Mouse (Mus musculus): ENCODE data around the gene C2cd4c. TPM values are rescaled to one million over a fixed set of nuclear protein-coding genes. Genes with fewer than 3 reads are reported as not detected.

C2cd4c gene
- total and polyA plus RNA-seq, 2 experiments from 2014 or later: not detected

DNA sequence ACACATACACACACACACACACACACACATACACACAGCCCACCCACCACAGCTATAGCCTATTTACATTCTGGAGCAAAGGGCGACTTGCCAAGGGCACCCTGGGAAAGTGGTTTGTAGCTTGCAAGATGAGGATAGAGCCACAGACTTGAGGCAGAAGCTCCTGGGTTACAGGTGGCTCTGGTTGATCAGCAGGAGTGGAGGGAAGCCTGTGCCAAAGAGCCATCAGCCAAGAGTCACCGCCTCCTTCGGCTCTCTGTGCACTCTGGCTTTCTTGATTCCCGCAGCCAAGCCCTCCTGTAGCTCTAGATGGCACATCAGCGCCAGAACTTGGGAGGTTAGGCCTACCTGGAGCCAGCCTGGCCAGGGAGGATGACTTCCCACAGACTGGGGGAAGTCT, 2.5 kb downstream of the C2cd4c start:
- no peak overlapping the region for H3K27ac ChIP-seq (ENCODE audit: low read depth)
- H3K36me3 ChIP-seq (replicated peaks; ENCODE audit: control insufficient read depth, insufficient read depth, low read length): no peaks in the 10 kb centered on the region
- no peaks in the 10 kb centered on the region for H3K9me3 ChIP-seq (replicated peaks; ENCODE audit: control insufficient read depth, low read length)
- no peak overlapping the region for H3K4me3 ChIP-seq (ENCODE audit: low read depth, low read length)
- H3K27me3 ChIP-seq (ENCODE audit: control insufficient read depth, insufficient read depth, low read length): peaks cover 36% of the 10 kb centered on the region
- no peak overlapping the region for H3K4me2 ChIP-seq (ENCODE audit: low read depth, low read length)
- DNase-seq (ENCODE audit: low spot score) (no peak), ATAC-seq (ENCODE audit: insufficient read depth, low read depth) (no peak)
- peaks cover 13% of the 10 kb centered on the region; the same call in 1 of the 2 replicates for H3K4me1 ChIP-seq (ENCODE audit: control insufficient read depth, insufficient read depth)
- H3K9ac ChIP-seq (replicated peaks; ENCODE audit: low read depth, low read length): no peak overlapping the region
- 27% methylated on average over 5 of the region's 5 CpGs for WGBS
- TF ChIP-seq EP300 (IDR thresholded peaks at IDR 0.05; ENCODE audit: low read depth): no peak
- no peak for TF ChIP-seq CTCF (IDR thresholded peaks at IDR 0.05; ENCODE audit: low read depth)

DNA sequence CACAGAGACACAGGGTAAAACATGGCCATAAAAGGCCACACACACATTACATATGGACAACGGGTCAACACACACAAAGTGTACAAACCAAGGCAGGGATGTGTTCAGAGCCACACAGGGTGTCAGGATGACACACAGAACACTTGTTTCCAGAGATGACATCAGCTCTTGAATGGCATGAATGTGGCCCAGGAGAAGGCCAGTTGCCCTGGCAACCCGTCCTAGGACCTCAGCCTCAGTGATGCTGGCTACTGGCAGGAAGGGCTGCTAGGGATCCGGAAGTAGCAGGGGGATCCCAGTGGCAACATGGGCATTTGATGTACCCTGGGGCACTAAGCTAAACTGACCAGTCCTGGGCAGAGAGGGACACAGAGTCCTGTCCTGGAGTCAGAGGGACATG, 4.5 kb downstream of the C2cd4c start:
- H3K9ac ChIP-seq (replicated peaks; ENCODE audit: low read depth, low read length): no peak overlapping the region
- peaks cover 26% of the 10 kb centered on the region for H3K27me3 ChIP-seq (ENCODE audit: control insufficient read depth, insufficient read depth, low read length)
- TF ChIP-seq EP300 (IDR thresholded peaks at IDR 0.05; ENCODE audit: low read depth) (no peak), CTCF (IDR thresholded peaks at IDR 0.05; ENCODE audit: low read depth) (no peak)
- ATAC-seq (ENCODE audit: insufficient read depth, low read depth) (no peak), DNase-seq (ENCODE audit: low spot score) (no peak)
- WGBS: 68% methylated on average over 3 of the region's 3 CpGs
- H3K36me3 ChIP-seq (replicated peaks; ENCODE audit: control insufficient read depth, insufficient read depth, low read length): no peaks in the 10 kb centered on the region
- no peak overlapping the region for H3K4me2 ChIP-seq (ENCODE audit: low read depth, low read length)
- peaks cover 13% of the 10 kb centered on the region; the same call in 1 of the 2 replicates for H3K4me1 ChIP-seq (ENCODE audit: control insufficient read depth, insufficient read depth)
- H3K27ac ChIP-seq (ENCODE audit: low read depth): no peak overlapping the region
- H3K9me3 ChIP-seq (replicated peaks; ENCODE audit: control insufficient read depth, low read length): no peaks in the 10 kb centered on the region
- no peak overlapping the region for H3K4me3 ChIP-seq (ENCODE audit: low read depth, low read length)

DNA sequence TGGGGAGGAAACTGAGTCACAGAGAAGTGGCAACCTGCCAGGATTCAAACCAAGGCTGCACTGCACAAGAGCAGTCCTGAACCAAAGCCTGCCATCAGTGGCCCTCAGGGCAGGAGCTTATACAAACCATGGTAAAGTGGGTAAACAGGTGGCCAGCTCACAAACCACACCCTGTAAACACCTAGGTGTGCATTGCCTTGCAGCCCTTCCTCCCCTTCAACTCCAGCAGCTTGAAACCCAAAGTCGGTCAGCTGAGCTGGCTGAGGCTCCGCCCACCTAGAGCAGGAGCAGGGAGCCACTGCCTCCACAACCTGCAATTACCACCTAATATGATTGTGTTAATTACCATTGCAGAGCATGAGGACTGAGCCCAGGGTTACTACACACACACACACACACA, 5.9 kb downstream of the C2cd4c start:
- no peak overlapping the region for H3K4me3 ChIP-seq (ENCODE audit: low read depth, low read length)
- 37% methylated on average over 2 of the region's 2 CpGs for WGBS
- DNase-seq (ENCODE audit: low spot score) (no peak), ATAC-seq (ENCODE audit: insufficient read depth, low read depth) (no peak)
- no peak overlapping the region for H3K27ac ChIP-seq (ENCODE audit: low read depth)
- H3K36me3 ChIP-seq (replicated peaks; ENCODE audit: control insufficient read depth, insufficient read depth, low read length): no peaks in the 10 kb centered on the region
- H3K4me2 ChIP-seq (ENCODE audit: low read depth, low read length): no peak overlapping the region
- H3K9ac ChIP-seq (replicated peaks; ENCODE audit: low read depth, low read length): no peak overlapping the region
- TF ChIP-seq CTCF (IDR thresholded peaks at IDR 0.05; ENCODE audit: low read depth): no peak
- no peak for TF ChIP-seq EP300 (IDR thresholded peaks at IDR 0.05; ENCODE audit: low read depth)
- peaks cover 9% of the 10 kb centered on the region; the same call in 1 of the 2 replicates for H3K4me1 ChIP-seq (ENCODE audit: control insufficient read depth, insufficient read depth)
- no peaks in the 10 kb centered on the region for H3K9me3 ChIP-seq (replicated peaks; ENCODE audit: control insufficient read depth, low read length)
- H3K27me3 ChIP-seq (ENCODE audit: control insufficient read depth, insufficient read depth, low read length): peaks cover 12% of the 10 kb centered on the region

DNA sequence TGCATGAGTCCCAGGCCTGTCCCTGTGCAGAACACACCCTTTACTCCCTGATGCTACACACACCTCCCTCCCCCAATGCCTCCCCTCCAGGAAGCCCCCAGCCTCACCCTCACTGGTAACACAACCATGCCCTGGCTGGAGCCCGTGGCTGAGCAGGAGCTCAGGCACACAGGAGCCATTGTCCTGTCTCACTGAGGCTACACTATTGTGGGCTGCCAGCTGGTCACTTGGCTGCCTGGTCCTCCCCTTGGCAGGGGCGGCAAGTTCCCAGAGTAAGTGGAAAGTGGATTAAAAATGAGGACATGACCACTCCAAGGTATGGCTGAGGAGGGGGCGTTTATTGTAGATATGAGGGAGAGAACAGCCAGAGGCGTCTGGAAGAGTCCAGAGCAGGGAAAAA, 7.3 kb downstream of the C2cd4c start:
- no peak overlapping the region for H3K4me3 ChIP-seq (ENCODE audit: low read depth, low read length)
- no peak overlapping the region for H3K27ac ChIP-seq (ENCODE audit: low read depth)
- no peaks in the 10 kb centered on the region for H3K9me3 ChIP-seq (replicated peaks; ENCODE audit: control insufficient read depth, low read length)
- no peak overlapping the region for H3K4me2 ChIP-seq (ENCODE audit: low read depth, low read length)
- no peaks in the 10 kb centered on the region for H3K4me1 ChIP-seq (ENCODE audit: control insufficient read depth, insufficient read depth)
- DNase-seq (ENCODE audit: low spot score) (no peak), ATAC-seq (ENCODE audit: insufficient read depth, low read depth) (no peak)
- WGBS: 66% methylated on average over 4 of the region's 4 CpGs
- H3K36me3 ChIP-seq (replicated peaks; ENCODE audit: control insufficient read depth, insufficient read depth, low read length): no peaks in the 10 kb centered on the region
- H3K27me3 ChIP-seq (ENCODE audit: control insufficient read depth, insufficient read depth, low read length): no peaks in the 10 kb centered on the region
- H3K9ac ChIP-seq (replicated peaks; ENCODE audit: low read depth, low read length): no peak overlapping the region
- TF ChIP-seq EP300 (IDR thresholded peaks at IDR 0.05; ENCODE audit: low read depth) (no peak), CTCF (IDR thresholded peaks at IDR 0.05; ENCODE audit: low read depth) (no peak)

DNA sequence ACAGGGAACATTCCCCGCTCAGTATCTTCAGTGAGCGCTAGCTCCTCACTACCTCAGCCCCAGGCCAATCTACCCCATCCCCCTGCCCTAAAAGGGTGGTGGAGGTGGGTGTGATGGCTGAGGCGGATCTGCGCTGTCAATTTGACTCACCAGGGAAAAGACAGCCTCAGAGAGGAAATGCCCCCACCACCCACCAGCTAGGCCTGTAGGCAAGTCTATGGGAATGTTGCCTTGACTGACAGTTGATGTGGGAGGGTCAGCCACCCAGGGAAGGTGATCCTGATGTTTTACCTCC, 15.9 kb downstream of the C2cd4c start:
- DNase-seq (ENCODE audit: low spot score): no peak
- peaks cover 21% of the 10 kb centered on the region for H3K27me3 ChIP-seq (ENCODE audit: control insufficient read depth, insufficient read depth, low read length)
- no peaks in the 10 kb centered on the region for H3K9me3 ChIP-seq (replicated peaks; ENCODE audit: control insufficient read depth, low read length)
- ATAC-seq (ENCODE audit: insufficient read depth, low read depth): no peak
- H3K4me2 ChIP-seq (ENCODE audit: low read depth, low read length): no peak overlapping the region
- WGBS: 67% methylated on average over 4 of the region's 4 CpGs
- H3K36me3 ChIP-seq (replicated peaks; ENCODE audit: control insufficient read depth, insufficient read depth, low read length): no peaks in the 10 kb centered on the region
- H3K4me3 ChIP-seq (ENCODE audit: low read depth, low read length): no peak overlapping the region
- no peak overlapping the region for H3K9ac ChIP-seq (replicated peaks; ENCODE audit: low read depth, low read length)
- H3K27ac ChIP-seq (ENCODE audit: low read depth): no peak overlapping the region
- no peaks in the 10 kb centered on the region for H3K4me1 ChIP-seq (ENCODE audit: control insufficient read depth, insufficient read depth)
- no peak for TF ChIP-seq CTCF (IDR thresholded peaks at IDR 0.05; ENCODE audit: low read depth)

DNA sequence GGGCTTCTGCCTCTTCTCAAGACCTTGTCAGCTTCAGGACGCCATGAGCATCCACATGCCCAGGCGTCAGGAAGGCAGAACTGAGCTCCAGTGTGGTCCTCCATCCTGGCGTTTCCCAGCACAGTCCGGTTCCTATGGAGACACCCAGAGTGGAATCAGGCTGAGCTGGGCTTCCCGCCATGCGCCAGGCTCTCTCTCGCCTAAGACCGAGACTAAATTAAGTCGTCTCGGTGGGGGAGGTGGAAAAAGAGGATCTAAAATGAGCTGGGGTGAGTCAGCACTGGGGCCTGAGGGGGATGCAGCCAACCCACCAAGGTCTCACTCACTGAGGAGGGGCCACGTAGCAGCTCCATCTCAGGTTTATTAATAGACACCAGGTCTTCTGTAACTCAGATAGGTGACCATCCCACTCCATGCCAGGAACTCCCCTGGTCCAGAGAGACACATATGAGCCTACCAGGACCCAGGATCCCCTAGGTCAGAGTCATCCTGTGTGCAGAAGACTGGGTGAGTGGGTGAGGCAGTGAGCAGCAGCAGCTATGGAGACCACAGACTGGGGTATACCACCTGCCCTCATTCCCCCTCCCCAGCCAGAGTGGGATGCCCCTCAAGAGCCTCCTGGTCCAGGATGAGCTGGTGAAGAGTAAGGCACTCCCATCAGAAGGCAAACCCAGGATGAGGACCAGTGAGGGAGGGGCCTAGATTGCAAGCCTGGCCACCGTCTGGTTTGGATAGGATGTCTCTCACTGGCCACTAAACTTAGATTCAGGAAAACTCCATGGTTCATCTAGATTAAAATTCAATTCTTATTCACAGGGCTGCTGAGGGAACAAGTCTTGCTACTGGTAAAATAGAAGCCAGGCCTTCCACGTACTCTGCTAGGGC, 16.5 kb downstream of the C2cd4c start:
- TF ChIP-seq CTCF (IDR thresholded peaks at IDR 0.05; ENCODE audit: low read depth): no peak
- TF ChIP-seq EP300 (IDR thresholded peaks at IDR 0.05; ENCODE audit: low read depth): no peak
- 17% methylated on average over 13 of the region's 13 CpGs for WGBS
- Histone ChIP-seq H3K27ac (ENCODE audit: low read depth) (no peak overlapping the region), H3K9me3 (replicated peaks; ENCODE audit: control insufficient read depth, low read length) (no peaks in the 10 kb centered on the region), H3K9ac (replicated peaks; ENCODE audit: low read depth, low read length) (no peak overlapping the region), H3K4me3 (ENCODE audit: low read depth, low read length) (no peak overlapping the region), H3K4me1 (ENCODE audit: control insufficient read depth, insufficient read depth) (no peaks in the 10 kb centered on the region), H3K36me3 (replicated peaks; ENCODE audit: control insufficient read depth, insufficient read depth, low read length) (no peaks in the 10 kb centered on the region), H3K4me2 (ENCODE audit: low read depth, low read length) (no peak overlapping the region), H3K27me3 (ENCODE audit: control insufficient read depth, insufficient read depth, low read length) (peaks cover 21% of the 10 kb centered on the region)
- DNase-seq (ENCODE audit: low spot score): no peak
- no peak for ATAC-seq (ENCODE audit: insufficient read depth, low read depth)
